Mouse (Mus musculus) ovary, postnatal 36 days (tissue): ENCODE results near the gene Lyg2.
A peak's percentile ranks its signal among the peaks of the same experiment; 100 is the strongest.

Experiments
- DNase-seq: peaks from one replicate; pipeline ENCODE4 v3.0.0; 2022; ENCODE audit warnings: low spot score, mixed read lengths

The Lyg2 gene

GRCm38 (mm10) chr1:37916393-37916792, at the start of gene Lyg2:
Gene Lyg2, minus strand, starts transcription at chr1:37916493.
- DNase-seq, result no peak

GRCm38 (mm10) chr1:37965571-37965970, 49.3 kb upstream of the Lyg2 start:
- DNase-seq, result no peak

- DNase-seq, result peak; percentile 5
Observed at GRCm38 (mm10) chr1:37959486-37959885, 43.2 kb upstream of the Lyg2 start.

GRCm38 (mm10) chr1:37958516-37958915, 42.2 kb upstream of the Lyg2 start:
- no peak for DNase-seq

GRCm38 (mm10) chr1:37957659-37958058, 41.4 kb upstream of the Lyg2 start, which contains the start of gene Lyg1:
Gene Lyg1, minus strand, starts transcription at chr1:37957759.
- DNase-seq, result no peak

- no peak for DNase-seq
Observed at GRCm38 (mm10) chr1:37956690-37957431, 40.6 kb upstream of the Lyg2 start.

- no peak for DNase-seq
Observed at GRCm38 (mm10) chr1:37955251-37955650, 39.0 kb upstream of the Lyg2 start.

GRCm38 (mm10) chr1:37954786-37955185, 38.5 kb upstream of the Lyg2 start:
- no peak for DNase-seq

- no peak for DNase-seq
Observed at GRCm38 (mm10) chr1:37948906-37949305, 32.6 kb upstream of the Lyg2 start.

GRCm38 (mm10) chr1:37931806-37932205, 15.5 kb upstream of the Lyg2 start:
- DNase-seq, result peak; percentile 7

GRCm38 (mm10) chr1:37925971-37926370, 9.7 kb upstream of the Lyg2 start:
- DNase-seq, result no peak

- no peak for DNase-seq
Observed at GRCm38 (mm10) chr1:37922536-37922935, 6.2 kb upstream of the Lyg2 start.

GRCm38 (mm10) chr1:37918096-37918495, 1.8 kb upstream of the Lyg2 start:
- DNase-seq, result no peak

GRCm38 (mm10) chr1:37917666-37918065, 1.4 kb upstream of the Lyg2 start:
- DNase-seq, result no peak

GRCm38 (mm10) chr1:37912751-37913150, 3.5 kb downstream of the Lyg2 start:
- DNase-seq, result no peak

- DNase-seq, result no peak
Observed at GRCm38 (mm10) chr1:37903178-37903577, 13.1 kb downstream of the Lyg2 start.

- no peak for DNase-seq
Observed at GRCm38 (mm10) chr1:37900288-37900687, 16.0 kb downstream of the Lyg2 start.

- no peak for DNase-seq
Observed at GRCm38 (mm10) chr1:37899816-37900215, 16.5 kb downstream of the Lyg2 start.

GRCm38 (mm10) chr1:37894606-37895005, 21.7 kb downstream of the Lyg2 start:
- no peak for DNase-seq

- no peak for DNase-seq
Observed at GRCm38 (mm10) chr1:37891400-37891799, 24.9 kb downstream of the Lyg2 start.

GRCm38 (mm10) chr1:37890025-37890652, 26.2 kb downstream of the Lyg2 start, which contains the start of the genes Mitd1 and Mrpl30:
Gene Mitd1, minus strand, starts transcription at chr1:37890411.
Gene Mrpl30, plus strand, starts transcription at chr1:37890477.
- peak; percentile 87 for DNase-seq

GRCm38 (mm10) chr1:37889206-37889605, 27.1 kb downstream of the Lyg2 start:
- DNase-seq, result no peak

GRCm38 (mm10) chr1:37884451-37884850, 31.8 kb downstream of the Lyg2 start:
- DNase-seq, result no peak
